Mouse (Mus musculus) neural tube, embryonic 12.5 days (tissue): ENCODE measurements around the gene Rufy4. TPM values are rescaled to one million over a fixed set of nuclear protein-coding genes. Genes with fewer than 3 reads are reported as not detected.

Experiments used
- ATAC-seq: fragments of 200-750 bp; cut with Nextera tagmentation; 2 replicates; pipeline ENCODE4 v1.8.0; 2017; ENCODE audit warnings: low read depth, mild to moderate bottlenecking, moderate TSS enrichment, moderate library complexity; ENCODE audit not compliant: low FRiP score
- H3K27ac ChIP-seq: fragments of 300-500 bp; sonication (generic); 2 replicates; pipeline ENCODE4 v1.5.1; 2016
- H3K27me3 ChIP-seq: fragments of 300-500 bp; sonication (generic); replicated peaks from 2 replicates; pipeline ENCODE4 v1.6.1; 2016; ENCODE audit warnings: mild to moderate bottlenecking
- H3K36me3 ChIP-seq: fragments of 300-500 bp; sonication (generic); 2 replicates; pipeline ENCODE4 v1.6.1; 2016; ENCODE audit warnings: mild to moderate bottlenecking
- H3K4me1 ChIP-seq: fragments of 300-500 bp; sonication (generic); 2 replicates; pipeline ENCODE4 v1.6.1; 2016
- H3K4me2 ChIP-seq: fragments of 300-500 bp; sonication (generic); replicated peaks from 2 replicates; pipeline ENCODE4 v1.6.1; 2016; ENCODE audit warnings: mild to moderate bottlenecking
- H3K4me3 ChIP-seq: fragments of 300-500 bp; sonication (generic); 2 replicates; pipeline ENCODE4 v1.5.1; 2016
- H3K9ac ChIP-seq: fragments of 300-500 bp; sonication (generic); 2 replicates; pipeline ENCODE4 v1.6.1; 2016; ENCODE audit warnings: mild to moderate bottlenecking
- H3K9me3 ChIP-seq: fragments of 300-500 bp; sonication (generic); 2 replicates; pipeline ENCODE4 v1.6.1; 2016; ENCODE audit warnings: mild to moderate bottlenecking
- WGBS: fragments of 180-500 bp; shearing (Covaris S2); methylation state at CpG from one replicate; pipeline ENCODE4 v1.1.7; 2016; 5-methylcytosine and 5-hydroxymethylcytosine counted together
- polyA plus RNA-seq: library from polyadenylated mRNA; unstranded; fragments of >200 nt; fragmentation: Nextera tagmentation; extraction: Ambion mirVana; gene quantifications from 2 replicates; pipeline ENCODE4 v1.2.1, GENCODE M21; 2016

Gene Rufy4
- polyA plus RNA-seq: 0.37 and 0.51 TPM in 2 replicates

GRCm38 (mm10) chr1:74124991-74125552 lies at the start of gene Rufy4:
Rufy4 (plus strand) TSS chr1:74125541.
- Histone ChIP-seq H3K4me3 (peak within 1 kb of the TSS; percentile 55), H3K9me3 (no peaks in the 10 kb centered on the region), H3K27ac (no peak within 1 kb of the TSS), H3K4me2 (peak within 1 kb of the TSS; percentile 97), H3K27me3 (peaks cover 15% of the 10 kb centered on the region; the same call in 1 of the 2 replicates), H3K4me1 (peaks cover 23% of the 10 kb centered on the region), H3K9ac (peak within 1 kb of the TSS; percentile 63), H3K36me3 (no peaks in the 10 kb centered on the region)
- WGBS: under 1% methylated on average over 12 of the region's 12 CpGs
- peak; percentile 46 for ATAC-seq

GRCm38 (mm10) chr1:74076230-74076629 lies 49.1 kb upstream of the Rufy4 start:
- no peaks in the 10 kb centered on the region; the same call in 1 of the 2 replicates for H3K27me3 ChIP-seq
- H3K36me3 ChIP-seq: no peaks in the 10 kb centered on the region
- H3K9ac ChIP-seq: no peak overlapping the region
- H3K4me1 ChIP-seq: no peaks in the 10 kb centered on the region
- H3K27ac ChIP-seq: no peak overlapping the region
- no peaks in the 10 kb centered on the region for H3K9me3 ChIP-seq
- no peak for ATAC-seq
- no peak overlapping the region for H3K4me3 ChIP-seq
- H3K4me2 ChIP-seq: no peak overlapping the region
- WGBS: 79% methylated on average over 4 of the region's 4 CpGs

GRCm38 (mm10) chr1:74077353-74077752 lies 48.0 kb upstream of the Rufy4 start:
- no peaks in the 10 kb centered on the region for H3K27me3 ChIP-seq
- ATAC-seq: no peak
- no peak overlapping the region for H3K4me3 ChIP-seq
- no peak overlapping the region for H3K27ac ChIP-seq
- H3K9me3 ChIP-seq: no peaks in the 10 kb centered on the region
- H3K4me2 ChIP-seq: no peak overlapping the region
- no peak overlapping the region for H3K9ac ChIP-seq
- 23% methylated on average over 2 of the region's 2 CpGs for WGBS
- no peaks in the 10 kb centered on the region for H3K36me3 ChIP-seq
- H3K4me1 ChIP-seq: peaks cover 6% of the 10 kb centered on the region; the same call in 1 of the 2 replicates

GRCm38 (mm10) chr1:74081573-74081989 lies 43.8 kb upstream of the Rufy4 start:
- no peak overlapping the region for H3K4me2 ChIP-seq
- no peak overlapping the region for H3K27ac ChIP-seq
- no peak for ATAC-seq
- no peak overlapping the region for H3K9ac ChIP-seq
- no peaks in the 10 kb centered on the region for H3K27me3 ChIP-seq
- 52% methylated on average over 2 of the region's 2 CpGs for WGBS
- H3K4me3 ChIP-seq: no peak overlapping the region
- H3K36me3 ChIP-seq: no peaks in the 10 kb centered on the region
- no peaks in the 10 kb centered on the region for H3K9me3 ChIP-seq
- peaks cover 13% of the 10 kb centered on the region; the same call in 1 of the 2 replicates for H3K4me1 ChIP-seq

GRCm38 (mm10) chr1:74082841-74083463 lies 42.4 kb upstream of the Rufy4 start:
- Histone ChIP-seq H3K9me3 (no peaks in the 10 kb centered on the region), H3K4me2 (no peak overlapping the region)

GRCm38 (mm10) chr1:74084065-74084705 lies 41.2 kb upstream of the Rufy4 start:
- Histone ChIP-seq H3K36me3 (no peaks in the 10 kb centered on the region), H3K4me2 (no peak overlapping the region), H3K27me3 (no peaks in the 10 kb centered on the region), H3K4me3 (no peak overlapping the region), H3K9ac (no peak overlapping the region), H3K27ac (no peak overlapping the region), H3K4me1 (peaks cover 13% of the 10 kb centered on the region; the same call in 1 of the 2 replicates), H3K9me3 (no peaks in the 10 kb centered on the region)
- no peak for ATAC-seq
- WGBS: 45% methylated on average over 6 of the region's 6 CpGs

More at GRCm38 (mm10) chr1:74082841-74083463, 42.4 kb upstream of the Rufy4 start:
- Histone ChIP-seq H3K4me3 (no peak overlapping the region), H3K27ac (no peak overlapping the region), H3K4me1 (peaks cover 13% of the 10 kb centered on the region; the same call in 1 of the 2 replicates), H3K36me3 (no peaks in the 10 kb centered on the region), H3K27me3 (no peaks in the 10 kb centered on the region), H3K9ac (no peak overlapping the region)
- 20% methylated on average over 6 of the region's 6 CpGs for WGBS
- no peak for ATAC-seq

- H3K4me3 ChIP-seq: no peak overlapping the region
- peaks cover 18% of the 10 kb centered on the region for H3K4me1 ChIP-seq
- no peaks in the 10 kb centered on the region for H3K9me3 ChIP-seq
- no peak overlapping the region for H3K4me2 ChIP-seq
- no peak overlapping the region for H3K9ac ChIP-seq
- 46% methylated on average over 5 of the region's 5 CpGs for WGBS
- H3K36me3 ChIP-seq: no peaks in the 10 kb centered on the region
- H3K27ac ChIP-seq: no peak overlapping the region
- no peaks in the 10 kb centered on the region for H3K27me3 ChIP-seq
- ATAC-seq: no peak
Measured at GRCm38 (mm10) chr1:74084752-74085151, 40.6 kb upstream of the Rufy4 start.

GRCm38 (mm10) chr1:74085566-74085965 lies 39.8 kb upstream of the Rufy4 start:
- H3K4me1 ChIP-seq: peaks cover 22% of the 10 kb centered on the region
- no peak for ATAC-seq
- H3K9ac ChIP-seq: no peak overlapping the region
- WGBS: 85% methylated on average over 7 of the region's 7 CpGs
- H3K36me3 ChIP-seq: no peaks in the 10 kb centered on the region
- H3K27ac ChIP-seq: no peak overlapping the region
- H3K4me3 ChIP-seq: no peak overlapping the region
- H3K4me2 ChIP-seq: no peak overlapping the region
- no peaks in the 10 kb centered on the region for H3K9me3 ChIP-seq
- H3K27me3 ChIP-seq: no peaks in the 10 kb centered on the region

- Histone ChIP-seq H3K9ac (no peak overlapping the region), H3K9me3 (no peaks in the 10 kb centered on the region), H3K27ac (no peak overlapping the region), H3K4me3 (no peak overlapping the region), H3K36me3 (no peaks in the 10 kb centered on the region), H3K27me3 (no peaks in the 10 kb centered on the region), H3K4me2 (no peak overlapping the region), H3K4me1 (peaks cover 29% of the 10 kb centered on the region)
- ATAC-seq: no peak
- WGBS: 70% methylated on average over 1 of the region's 1 CpGs
Measured at GRCm38 (mm10) chr1:74088569-74088968, 36.8 kb upstream of the Rufy4 start.

GRCm38 (mm10) chr1:74090329-74090728 lies 35.0 kb upstream of the Rufy4 start:
- H3K27ac ChIP-seq: no peak overlapping the region
- H3K27me3 ChIP-seq: no peaks in the 10 kb centered on the region
- H3K4me1 ChIP-seq: peaks cover 32% of the 10 kb centered on the region
- H3K4me3 ChIP-seq: peak overlapping the region; percentile 19
- ATAC-seq: no peak
- WGBS: 59% methylated on average over 7 of the region's 7 CpGs
- no peaks in the 10 kb centered on the region for H3K36me3 ChIP-seq
- H3K4me2 ChIP-seq: peak overlapping the region; percentile 48
- no peaks in the 10 kb centered on the region for H3K9me3 ChIP-seq
- 0 out of 2 replicates have a peak overlapping the region, but pooled peaks have one; percentile 17 for H3K9ac ChIP-seq

- Histone ChIP-seq H3K9ac (0 out of 2 replicates have a peak overlapping the region, but pooled peaks have one; percentile 13), H3K4me2 (peak overlapping the region; percentile 48), H3K27ac (peak overlapping the region; percentile 26; the same call in 1 of the 2 replicates), H3K4me1 (peaks cover 32% of the 10 kb centered on the region), H3K4me3 (peak overlapping the region; percentile 19; the same call in 1 of the 2 replicates), H3K36me3 (no peaks in the 10 kb centered on the region), H3K27me3 (no peaks in the 10 kb centered on the region), H3K9me3 (no peaks in the 10 kb centered on the region)
- ATAC-seq: no peak
- 33% methylated on average over 5 of the region's 7 CpGs for WGBS
Measured at GRCm38 (mm10) chr1:74091138-74091537, 34.2 kb upstream of the Rufy4 start.

- Histone ChIP-seq H3K27me3 (peaks cover 3% of the 10 kb centered on the region; the same call in 1 of the 2 replicates), H3K27ac (no peak overlapping the region), H3K4me1 (peaks cover 35% of the 10 kb centered on the region), H3K4me2 (peak overlapping the region; percentile 48), H3K9ac (0 out of 2 replicates have a peak overlapping the region, but pooled peaks have one; percentile 13), H3K9me3 (no peaks in the 10 kb centered on the region), H3K4me3 (no peak overlapping the region), H3K36me3 (no peaks in the 10 kb centered on the region)
- no peak for ATAC-seq
- 42% methylated on average over 6 of the region's 6 CpGs for WGBS
Measured at GRCm38 (mm10) chr1:74091611-74092224, 33.6 kb upstream of the Rufy4 start.
